Mouse (Mus musculus) retina, embryonic 14.5 days (tissue): ENCODE data around the gene Itgb3.
"Not testable (repeated sequence)": the region's sequence is repeated elsewhere in the genome, so short reads cannot be mapped to it uniquely, and the experiment has no call there.

ENCODE experiments used
- DNase-seq: peaks from one replicate; pipeline ENCODE4 v3.0.0-alpha.2; 2015; ENCODE audit warnings: low spot score

The Itgb3 gene

GRCm38 (mm10) chr11:104607491-104608245 is at the start of gene Itgb3:
Itgb3 (plus strand) TSS chr11:104608000.
- peak; percentile 82 for DNase-seq

GRCm38 (mm10) chr11:104558065-104558464 is 49.7 kb upstream of the Itgb3 start:
- DNase-seq: no peak

- DNase-seq: no peak
Observed at GRCm38 (mm10) chr11:104558651-104559403, 49.0 kb upstream of the Itgb3 start.

- DNase-seq: no peak
Observed at GRCm38 (mm10) chr11:104560971-104561370, 46.8 kb upstream of the Itgb3 start.

GRCm38 (mm10) chr11:104563496-104563895 is 44.3 kb upstream of the Itgb3 start:
- DNase-seq: no peak

- no peak for DNase-seq
Observed at GRCm38 (mm10) chr11:104565172-104565571, 42.6 kb upstream of the Itgb3 start.

- DNase-seq: no peak
Observed at GRCm38 (mm10) chr11:104566097-104566496, 41.7 kb upstream of the Itgb3 start.

GRCm38 (mm10) chr11:104566796-104567195 is 41.0 kb upstream of the Itgb3 start:
- no peak for DNase-seq

- no peak for DNase-seq
Observed at GRCm38 (mm10) chr11:104567736-104568135, 40.1 kb upstream of the Itgb3 start.

- no peak for DNase-seq
Observed at GRCm38 (mm10) chr11:104568326-104568725, 39.5 kb upstream of the Itgb3 start.

GRCm38 (mm10) chr11:104570515-104570914 is 37.3 kb upstream of the Itgb3 start:
- DNase-seq: not testable (repeated sequence)

- DNase-seq: peak; percentile 26
Observed at GRCm38 (mm10) chr11:104571373-104571772, 36.4 kb upstream of the Itgb3 start.

- no peak for DNase-seq
Observed at GRCm38 (mm10) chr11:104572091-104572490, 35.7 kb upstream of the Itgb3 start.

- DNase-seq: no peak
Observed at GRCm38 (mm10) chr11:104572566-104572965, 35.2 kb upstream of the Itgb3 start.

GRCm38 (mm10) chr11:104576772-104577612 is 30.8 kb upstream of the Itgb3 start:
- no peak for DNase-seq

- no peak for DNase-seq
Observed at GRCm38 (mm10) chr11:104578074-104578473, 29.7 kb upstream of the Itgb3 start.

- DNase-seq: no peak
Observed at GRCm38 (mm10) chr11:104579084-104579483, 28.7 kb upstream of the Itgb3 start.

- no peak for DNase-seq
Observed at GRCm38 (mm10) chr11:104579575-104579974, 28.2 kb upstream of the Itgb3 start.

- no peak for DNase-seq
Observed at GRCm38 (mm10) chr11:104580091-104580490, 27.7 kb upstream of the Itgb3 start.

GRCm38 (mm10) chr11:104580606-104581005 is 27.2 kb upstream of the Itgb3 start:
- no peak for DNase-seq

- DNase-seq: no peak
Observed at GRCm38 (mm10) chr11:104581446-104582307, 26.1 kb upstream of the Itgb3 start.

GRCm38 (mm10) chr11:104582308-104582606 is 25.5 kb upstream of the Itgb3 start:
- no peak for DNase-seq
